Mouse (Mus musculus) G1E (cell line): Measurements from ENCODE around the gene Rb1.

Experiments
- CTCF ChIP-seq: IDR thresholded peaks from 2 replicates; pipeline ENCODE4 v1.5.1; 2012; ENCODE audit warnings: low read depth, low read length, inconsistent platforms, mixed read lengths
- POLR2AphosphoS5 ChIP-seq: IDR thresholded peaks from 2 replicates; pipeline ENCODE4 v1.6.1; 2012; ENCODE audit warnings: low read depth, low read length, inconsistent platforms; ENCODE audit not compliant: insufficient replicate concordance
- TAL1 ChIP-seq: conservative IDR thresholded peaks from 2 replicates; pipeline ENCODE4 v1.6.1; 2012; ENCODE audit warnings: low read depth, low read length, inconsistent platforms, mixed read lengths

DNA sequence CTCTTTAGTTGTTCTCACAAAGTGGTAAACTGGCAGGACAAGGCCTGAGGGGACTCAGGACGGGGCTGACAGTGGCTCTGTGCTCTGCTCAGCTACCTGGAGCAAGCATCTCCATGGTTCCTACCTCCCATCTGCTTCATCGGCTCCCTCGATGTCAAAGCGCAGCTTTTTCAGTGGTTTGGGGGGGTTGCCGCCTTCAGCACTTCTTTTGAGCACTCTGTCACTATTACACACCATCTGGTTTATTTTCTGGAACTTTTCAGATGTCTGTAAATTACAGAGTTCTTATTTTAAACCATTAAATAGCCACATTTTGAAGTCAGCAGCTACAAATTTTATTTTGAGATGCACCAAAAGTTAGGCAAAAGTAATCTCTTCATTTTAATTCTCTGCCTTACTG lies 126.6 kb downstream of the Rb1 start:
- TF ChIP-seq CTCF (no peak), TAL1 (no peak), POLR2AphosphoS5 (no peak)
